Mouse (Mus musculus): ENCODE measurements around the gene Col24a1.

Gene Col24a1

GRCm38 (mm10) chr3:145292337-145293134 is at the start of gene Col24a1:
Gene Col24a1 (plus strand): TSS chr3:145292472.
- no peak for DNase-seq

- DNase-seq, result no peak
Measured at GRCm38 (mm10) chr3:145248040-145248439, 44.2 kb upstream of the Col24a1 start.

GRCm38 (mm10) chr3:145253066-145253465 is 39.2 kb upstream of the Col24a1 start:
- DNase-seq, result no peak

DNA sequence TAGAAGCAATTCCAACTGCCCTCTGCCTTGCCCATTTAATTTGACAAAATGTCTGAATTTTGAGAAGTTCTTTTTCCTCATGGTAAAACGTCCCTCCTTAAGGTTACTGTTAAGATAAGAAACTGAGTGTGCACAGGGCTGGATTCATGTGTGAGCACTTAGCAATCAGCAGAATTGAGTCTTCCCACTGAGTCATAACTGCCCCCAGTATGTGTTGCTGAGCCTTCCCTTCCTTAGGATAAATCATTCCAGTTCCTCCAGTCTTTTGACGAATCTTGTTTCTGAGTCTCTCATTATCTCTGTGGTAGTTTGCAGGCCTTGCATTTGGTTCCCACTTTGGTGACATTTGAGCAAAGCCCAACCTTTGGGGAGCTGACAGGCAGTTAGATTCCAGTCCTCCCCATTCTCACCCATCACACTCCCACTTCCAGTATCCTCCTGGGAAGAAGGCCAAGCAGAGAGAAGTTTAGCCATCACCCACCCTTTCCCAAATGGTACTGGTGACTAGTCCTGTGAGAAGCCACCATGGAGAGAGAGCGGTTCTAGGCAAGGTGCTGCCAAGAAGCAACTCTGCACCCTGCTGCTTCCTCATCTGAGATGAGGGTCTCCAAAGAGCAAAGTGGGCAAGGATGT is 37.4 kb upstream of the Col24a1 start:
- DNase-seq, result no peak

DNA sequence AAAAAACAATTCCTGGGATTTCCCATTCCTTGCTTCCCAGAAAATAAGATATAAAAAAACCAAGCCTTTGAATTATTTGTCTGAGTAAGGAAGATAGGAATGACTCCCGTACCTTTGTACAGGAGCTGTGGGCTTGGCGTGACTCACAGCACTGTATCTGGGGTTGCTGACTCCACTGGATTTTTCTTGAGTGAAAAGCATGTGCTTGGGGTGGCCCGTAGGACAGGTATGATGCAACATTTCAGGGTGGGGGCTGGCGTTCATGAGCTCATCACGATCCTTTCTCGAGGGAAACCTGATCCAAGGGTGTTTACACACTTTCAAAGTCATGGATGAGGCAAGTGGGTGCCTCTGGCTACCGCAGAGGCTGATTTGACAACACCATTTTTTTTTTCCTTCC is 35.6 kb upstream of the Col24a1 start:
- no peak for DNase-seq

- no peak for DNase-seq
Measured at GRCm38 (mm10) chr3:145259678-145260077, 32.6 kb upstream of the Col24a1 start.

DNA sequence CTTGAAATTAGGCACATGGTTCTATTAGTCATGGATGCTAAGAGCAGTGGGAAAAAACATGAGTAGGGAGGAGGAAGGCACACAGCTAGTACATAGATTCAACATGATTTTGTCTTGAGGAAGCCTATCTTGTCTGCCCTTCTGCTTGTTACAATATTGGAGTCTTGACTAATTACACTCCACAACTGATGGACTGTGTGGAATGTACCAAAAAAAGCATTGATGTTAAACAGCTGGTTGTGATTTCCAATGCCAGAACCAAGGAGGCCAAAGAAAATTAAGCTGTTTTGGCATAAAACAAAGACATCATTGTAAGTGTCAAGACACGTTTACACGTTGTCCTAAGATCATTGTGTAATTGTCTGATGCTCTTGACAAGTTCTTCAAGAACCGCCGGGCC is 29.1 kb upstream of the Col24a1 start:
- no peak for DNase-seq

GRCm38 (mm10) chr3:145268066-145268465 is 24.2 kb upstream of the Col24a1 start:
- DNase-seq, result no peak

DNA sequence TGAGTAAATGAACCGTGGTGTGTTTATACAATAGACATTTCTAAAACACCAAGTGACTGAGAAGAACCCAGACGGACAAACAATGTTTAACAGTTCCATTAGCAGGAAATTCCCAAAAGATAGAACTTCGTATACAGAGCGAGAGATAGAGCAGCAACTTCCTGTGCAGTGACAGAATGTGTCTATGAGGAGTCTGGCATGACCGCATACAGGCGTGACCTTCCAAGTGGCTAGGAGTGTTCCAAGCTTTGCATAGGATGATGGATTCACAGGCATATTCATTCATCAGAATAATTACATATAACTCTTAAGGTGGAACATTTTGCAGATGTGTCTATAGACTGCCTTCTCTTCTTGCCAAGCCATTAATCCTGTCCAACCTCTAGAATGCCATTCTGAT is 18.1 kb upstream of the Col24a1 start:
- DNase-seq, result no peak

GRCm38 (mm10) chr3:145293207-145293606 is 935 bp downstream of the Col24a1 start:
- DNase-seq, result no peak

GRCm38 (mm10) chr3:145293623-145294307 is 1.5 kb downstream of the Col24a1 start:
- DNase-seq, result no peak

DNA sequence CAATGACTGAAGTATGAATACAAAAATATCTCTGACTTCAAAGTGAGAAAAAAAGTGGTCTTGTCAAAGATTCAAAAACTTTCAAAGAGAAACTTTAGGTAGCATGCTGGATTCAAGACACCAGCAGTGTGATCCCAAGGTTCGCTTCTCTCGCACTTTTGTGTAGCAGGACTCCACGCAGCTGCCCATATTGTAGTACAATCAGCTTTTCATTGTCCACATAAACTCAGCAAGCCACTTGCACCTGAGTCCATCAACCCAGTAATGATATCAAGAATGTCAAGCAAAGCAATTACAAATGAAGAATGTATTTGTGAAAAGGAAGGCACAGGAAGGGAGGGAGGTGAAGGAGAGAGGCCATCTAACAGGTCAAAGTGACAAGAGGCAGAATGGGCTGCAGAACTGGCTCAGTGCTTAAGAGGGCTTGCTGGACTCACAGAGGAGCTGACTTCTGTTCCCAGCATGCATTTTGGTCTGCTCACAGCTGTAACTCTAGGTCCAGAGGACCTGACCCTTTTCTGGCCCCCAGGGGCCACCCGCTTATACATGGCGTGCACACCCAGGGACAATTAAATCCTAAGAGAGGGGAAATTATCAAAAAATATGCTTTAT is 7.8 kb downstream of the Col24a1 start:
- no peak for DNase-seq

DNA sequence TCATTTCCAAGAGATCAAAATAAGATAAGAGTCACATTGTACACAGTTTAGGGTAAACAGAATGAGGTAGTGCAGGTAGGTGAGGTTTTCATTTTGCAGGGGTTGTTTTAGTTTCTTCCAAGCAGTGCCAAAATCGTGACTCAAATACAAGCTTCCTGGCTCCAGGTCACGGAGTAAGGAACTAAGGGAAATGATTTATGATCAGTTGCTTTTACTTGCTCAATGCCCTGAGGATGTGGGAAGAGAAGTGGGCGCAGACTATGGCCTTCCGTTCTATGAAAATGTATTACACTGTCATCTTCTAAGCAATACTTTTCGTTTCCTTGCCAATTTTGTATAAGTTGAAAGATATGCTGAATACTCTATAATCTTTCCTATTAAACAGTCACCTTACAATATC is 13.0 kb downstream of the Col24a1 start:
- DNase-seq, result no peak

DNA sequence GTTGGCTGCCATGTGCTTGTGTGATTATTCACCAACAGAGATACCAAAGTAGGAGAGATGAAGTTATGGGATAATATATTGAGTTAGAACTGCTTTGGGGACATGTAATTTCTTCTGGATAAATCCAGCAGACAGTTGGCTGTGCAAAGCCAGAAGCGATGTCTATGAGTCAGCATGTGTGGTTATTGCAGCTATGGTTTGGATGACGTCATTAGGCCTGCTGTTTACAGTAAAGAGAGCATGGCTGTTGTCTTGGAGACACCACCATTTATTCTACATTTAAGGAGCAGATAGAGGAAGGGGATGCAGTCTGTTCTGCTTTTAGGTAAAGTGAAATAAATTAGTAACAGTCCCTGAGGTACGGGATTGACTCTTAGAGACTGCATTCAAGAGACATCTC is 14.9 kb downstream of the Col24a1 start:
- DNase-seq, result no peak

- no peak for DNase-seq
Measured at GRCm38 (mm10) chr3:145320587-145321274, 28.5 kb downstream of the Col24a1 start.

- DNase-seq, result no peak
Measured at GRCm38 (mm10) chr3:145325402-145325801, 33.1 kb downstream of the Col24a1 start.

DNA sequence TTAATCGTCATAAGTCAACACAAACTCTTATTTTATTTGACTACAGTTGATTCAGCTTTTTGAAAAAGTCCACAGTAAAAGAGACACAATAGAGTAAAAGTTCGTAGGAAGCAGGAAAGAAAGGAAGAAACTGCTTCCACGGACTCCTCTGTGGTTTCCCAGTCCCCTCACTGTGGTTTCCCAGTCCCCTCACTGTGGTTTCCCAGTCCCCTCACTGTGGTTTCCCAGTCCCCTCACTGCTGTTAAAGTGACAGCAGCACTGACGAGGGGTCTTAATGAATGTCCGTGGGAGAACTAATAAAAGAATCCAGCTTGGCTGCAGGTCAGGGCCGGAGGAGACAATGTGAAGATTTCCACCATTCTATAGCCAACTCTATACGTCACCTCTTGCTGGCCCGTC is 39.4 kb downstream of the Col24a1 start:
- no peak for DNase-seq

GRCm38 (mm10) chr3:145334046-145334445 is 41.8 kb downstream of the Col24a1 start:
- no peak for DNase-seq

DNA sequence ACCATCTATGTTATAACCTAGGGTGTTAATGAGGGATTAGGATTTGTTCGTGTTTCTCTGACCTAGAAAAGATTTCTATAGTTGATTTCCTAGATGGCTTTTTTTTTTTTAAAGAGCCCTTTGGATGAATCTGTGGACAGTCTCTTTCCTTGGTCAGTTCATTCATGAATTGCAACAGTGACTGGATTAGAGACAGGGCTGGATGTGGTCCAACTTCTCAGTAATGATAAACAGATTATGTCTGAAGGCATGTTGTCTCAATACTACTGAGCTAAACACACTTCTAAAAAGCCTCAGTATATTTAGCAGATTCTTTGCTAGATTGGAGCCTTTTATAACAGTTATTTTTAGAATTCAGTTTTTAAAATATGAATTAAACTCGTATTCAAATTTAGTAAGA is 44.9 kb downstream of the Col24a1 start:
- no peak for DNase-seq

GRCm38 (mm10) chr3:145339851-145340499 is 47.7 kb downstream of the Col24a1 start:
- no peak for DNase-seq

- DNase-seq, result no peak
Measured at GRCm38 (mm10) chr3:145348690-145349089, 56.4 kb downstream of the Col24a1 start.

GRCm38 (mm10) chr3:145353951-145354350 is 61.7 kb downstream of the Col24a1 start:
- no peak for DNase-seq
